Mouse (Mus musculus) layer of hippocampus, postnatal 25 days (tissue): ENCODE data around the gene Ezr. TPM values are rescaled to one million over a fixed set of nuclear protein-coding genes. Genes with fewer than 3 reads are reported as not detected.

Experiments used
- DNase-seq, 2 experiments: peaks; one replicate each; pipeline ENCODE4 v3.0.0; 2022; ENCODE audit warnings: mixed read lengths in 2 of 2, low spot score in 1 of 2; ENCODE audit errors: extremely low spot score in 1 of 2
- total RNA-seq, 2 experiments: library from RNA; stranded (reverse); gene quantifications; 2 replicates each; pipeline ENCODE4 v1.2.3; 2021

Gene Ezr
- total RNA-seq, 2 experiments from 2014 or later, result 48.4 to 48.7 TPM

DNA sequence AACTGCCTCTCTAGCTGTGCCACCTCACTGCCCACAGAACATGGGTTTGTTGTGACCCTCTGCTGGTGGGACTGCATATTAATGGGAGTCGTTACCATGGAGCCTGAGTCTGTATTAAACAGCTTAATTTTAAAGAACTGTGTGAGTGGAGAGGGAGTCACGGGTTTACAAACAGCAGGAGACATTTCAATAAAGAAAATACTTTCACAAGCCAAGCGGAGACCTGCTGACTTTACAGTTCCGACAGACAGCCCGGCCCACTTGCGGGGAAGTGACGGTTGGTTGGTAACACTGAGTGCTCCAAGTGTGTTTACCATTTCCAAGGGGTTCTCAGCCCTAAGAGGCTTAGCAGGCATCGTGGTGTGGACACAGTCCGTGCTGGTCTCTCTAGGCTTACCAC is 36.6 kb downstream of the Ezr start:
- no peak for DNase-seq

DNA sequence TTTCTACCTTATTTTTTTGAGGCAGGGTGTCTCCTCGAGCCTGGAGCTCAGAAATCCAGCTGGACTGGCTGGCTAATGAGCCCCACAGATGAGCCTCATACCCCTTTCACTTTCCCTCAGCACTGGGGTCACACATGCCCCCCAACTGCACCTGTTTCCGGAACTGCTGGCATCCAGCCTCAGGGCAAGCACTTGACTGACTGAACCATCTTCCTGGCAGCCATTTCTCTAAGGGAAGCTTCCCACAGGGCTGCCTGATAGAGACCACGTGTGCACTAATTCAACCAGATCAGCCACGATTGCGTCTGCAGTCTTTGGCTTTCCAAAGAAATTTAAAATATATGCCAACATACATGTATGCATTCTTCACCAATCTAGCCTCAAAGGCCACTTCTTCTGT is 37.1 kb downstream of the Ezr start:
- DNase-seq, result no peak

DNA sequence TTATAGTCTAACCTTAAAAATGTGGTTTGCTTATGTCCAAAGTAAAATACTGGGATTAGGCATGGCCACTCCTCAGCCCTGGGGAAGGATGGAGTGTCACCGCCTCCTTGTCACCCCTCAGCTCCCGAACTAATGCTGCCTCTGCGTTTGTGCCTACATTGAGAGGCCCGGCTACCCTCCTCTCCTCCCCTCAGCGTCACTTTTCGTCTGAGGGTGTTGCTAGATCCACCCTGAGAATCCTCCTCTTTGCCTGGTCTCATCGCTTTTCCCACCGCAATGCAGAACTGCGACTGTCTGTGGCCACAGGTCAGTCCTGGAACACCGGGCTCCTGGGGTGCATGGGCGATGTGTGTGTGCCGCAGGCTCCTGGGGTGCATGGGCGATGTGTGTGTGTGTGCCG is 37.7 kb downstream of the Ezr start:
- DNase-seq, result no peak

DNA sequence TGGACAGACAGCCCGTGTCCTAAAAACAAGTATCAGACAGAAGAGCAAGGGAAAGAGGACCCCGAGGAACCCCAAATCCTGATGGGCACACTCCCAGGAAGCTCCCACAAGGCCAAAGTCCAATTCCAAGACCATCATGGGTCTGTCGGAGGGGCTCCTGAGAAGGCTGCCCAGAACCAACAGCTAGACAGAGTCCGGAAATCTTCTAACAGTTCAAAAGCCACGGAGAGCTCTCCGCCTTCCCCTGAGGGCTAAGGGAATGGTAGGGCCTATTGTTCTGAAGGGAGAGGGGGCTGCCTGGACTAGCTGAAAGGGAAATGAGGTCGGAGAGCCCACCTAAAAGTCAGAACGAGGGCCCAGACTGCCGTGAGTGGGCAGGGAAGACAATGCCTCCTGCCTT is 38.2 kb downstream of the Ezr start:
- DNase-seq, result no peak

DNA sequence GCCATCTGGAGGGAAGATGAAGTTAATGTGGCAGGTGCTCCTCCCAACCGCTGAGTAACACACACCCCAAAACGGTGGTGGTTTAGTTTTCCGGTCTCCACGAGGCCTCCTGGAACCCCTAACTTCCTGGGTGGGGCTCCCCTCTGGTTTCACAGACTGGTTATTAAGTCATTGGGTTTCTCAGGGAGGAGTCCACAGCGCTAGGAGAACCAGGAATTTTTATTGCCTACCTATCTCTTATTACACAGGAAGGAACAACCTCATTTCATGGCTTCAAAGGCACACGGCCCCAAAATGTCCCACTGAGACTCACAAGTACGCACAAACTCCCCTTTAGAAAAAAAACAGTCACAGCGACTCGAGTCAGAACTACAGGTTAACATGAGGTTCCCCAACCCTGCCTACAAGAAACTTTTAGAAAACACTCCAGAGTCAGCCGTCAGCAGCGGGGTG is 38.8 kb downstream of the Ezr start:
- DNase-seq, result no peak

DNA sequence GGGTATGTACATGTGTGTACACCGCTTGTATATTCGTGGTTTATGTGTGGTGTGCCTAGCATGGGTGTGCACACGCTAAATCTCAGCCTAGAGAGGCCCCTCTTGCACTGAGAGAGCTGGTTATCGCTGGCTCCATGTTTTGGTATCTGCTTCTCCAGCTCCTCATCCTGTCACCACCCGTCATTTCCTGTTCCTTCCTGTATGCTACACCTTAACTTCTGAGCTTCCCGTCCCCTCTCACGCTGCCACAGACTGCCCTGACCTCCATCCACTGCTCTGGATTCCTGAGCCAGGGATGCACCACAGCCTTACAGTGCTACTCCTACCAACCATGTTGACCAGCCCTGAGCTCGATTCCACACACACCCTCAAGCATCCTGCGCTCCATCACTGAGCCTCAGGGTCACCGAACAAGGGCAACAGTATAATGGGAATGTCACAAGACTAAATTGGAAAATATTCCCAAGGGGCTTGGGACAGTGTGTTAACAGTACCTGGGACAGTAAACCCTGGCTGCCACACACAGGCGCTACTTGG is 39.5 kb downstream of the Ezr start:
- no peak for DNase-seq

DNA sequence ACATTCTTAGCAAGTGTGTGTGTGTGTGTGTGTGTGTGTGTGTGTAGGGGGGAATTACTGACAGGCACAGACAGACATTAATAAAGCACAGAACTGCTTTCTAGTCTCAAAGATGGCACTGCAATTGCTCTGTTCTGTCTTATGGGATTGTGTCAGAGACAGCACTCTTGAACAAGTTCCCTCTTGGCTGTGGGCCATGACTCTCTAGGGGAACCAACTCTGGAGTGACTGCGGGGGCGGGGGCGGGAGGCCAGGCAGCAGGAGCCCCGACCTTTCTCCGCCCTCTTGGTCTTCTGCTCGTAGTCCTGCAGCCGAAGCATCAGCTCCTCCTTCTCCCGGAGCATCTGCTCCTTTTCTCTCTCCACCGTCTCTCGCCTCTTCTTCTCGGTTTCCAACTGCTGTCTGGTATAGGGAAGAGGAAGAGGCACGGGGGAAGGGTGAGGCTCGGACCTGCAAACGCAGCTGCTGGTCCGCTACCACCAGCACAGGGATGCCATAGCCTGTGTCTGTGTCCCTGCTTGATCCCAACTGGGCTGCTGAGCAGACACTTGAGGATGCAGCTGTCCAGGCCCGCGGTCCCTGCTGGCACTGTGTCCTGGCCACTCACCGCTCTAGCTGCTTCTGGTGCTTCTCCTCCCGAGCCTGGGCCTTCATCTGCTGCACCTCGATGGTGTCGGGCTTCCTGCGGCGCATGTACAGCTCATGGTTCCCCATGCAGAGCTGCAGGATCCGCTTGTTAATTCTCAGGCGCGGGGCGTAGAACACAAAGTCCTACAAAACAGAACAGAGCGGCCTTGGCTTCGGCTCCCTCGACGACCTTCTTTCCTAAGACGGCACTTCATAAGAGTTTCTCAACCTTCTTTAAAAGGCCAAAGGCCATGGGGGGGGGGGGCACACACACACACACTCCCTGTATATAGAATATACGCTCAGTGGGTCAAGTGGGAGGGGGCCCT is 40.2 kb downstream of the Ezr start:
- peak in 1 of 2 experiments; percentile 34 for DNase-seq

DNA sequence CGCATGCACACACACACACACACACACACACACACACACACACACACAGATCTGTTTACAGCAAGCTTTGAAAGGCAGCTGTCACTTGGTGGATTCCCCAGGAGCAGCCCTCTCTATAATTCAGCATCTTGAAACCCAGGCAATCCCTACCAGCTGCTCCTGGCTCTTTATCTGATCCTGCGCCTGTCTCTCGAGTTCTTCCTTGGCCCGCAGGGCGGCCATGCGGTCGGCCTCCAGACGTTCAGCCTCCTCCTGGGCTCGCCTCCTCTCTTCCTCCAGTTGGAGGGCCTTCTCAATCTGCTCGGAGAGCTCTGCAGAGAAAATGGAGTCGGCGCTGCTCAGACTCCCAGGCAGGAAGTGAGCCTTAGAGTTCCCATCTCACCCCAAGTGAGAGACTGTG is 41.3 kb downstream of the Ezr start:
- DNase-seq, result peak in 1 of 2 experiments; percentile 26

DNA sequence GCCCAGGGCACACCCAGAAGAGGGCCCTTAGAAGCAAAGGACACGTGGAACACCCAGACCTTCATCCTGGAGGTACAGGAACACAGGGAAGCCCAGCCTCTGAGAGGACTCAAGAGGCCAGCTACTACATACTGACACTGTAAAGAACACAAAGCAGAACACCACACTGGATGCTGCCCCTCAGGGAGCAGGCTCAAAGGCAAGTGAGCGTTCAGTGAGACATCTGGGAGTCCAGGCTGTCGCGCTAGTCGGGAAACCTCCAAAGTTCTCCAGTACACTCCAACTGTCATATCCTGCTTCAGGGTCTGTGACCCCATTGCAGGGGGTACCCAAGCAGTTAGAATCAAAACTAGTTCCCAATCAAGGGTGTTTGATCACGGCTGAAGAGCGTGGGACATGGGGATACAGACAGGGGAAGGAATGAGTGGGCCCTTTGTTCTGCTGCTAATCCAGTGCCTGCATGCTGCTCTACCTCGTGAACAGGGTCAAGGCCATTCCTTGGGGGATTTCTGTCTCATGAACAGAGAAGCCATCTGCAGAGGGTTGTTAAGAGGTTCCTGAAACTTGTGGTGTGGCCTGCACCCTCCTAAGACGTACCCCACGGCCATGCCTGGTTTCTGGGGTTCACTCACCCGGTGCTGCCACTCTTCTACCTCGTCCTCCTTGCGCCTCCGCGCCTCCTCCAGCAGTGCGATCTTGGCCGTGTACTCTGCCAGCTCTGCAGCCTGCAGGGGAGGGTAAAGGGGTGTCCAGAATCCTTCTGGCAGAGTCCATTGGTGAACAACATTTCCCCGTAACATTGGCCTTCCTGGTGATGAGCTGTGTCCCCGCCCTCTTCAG is 42.0 kb downstream of the Ezr start:
- no peak for DNase-seq

DNA sequence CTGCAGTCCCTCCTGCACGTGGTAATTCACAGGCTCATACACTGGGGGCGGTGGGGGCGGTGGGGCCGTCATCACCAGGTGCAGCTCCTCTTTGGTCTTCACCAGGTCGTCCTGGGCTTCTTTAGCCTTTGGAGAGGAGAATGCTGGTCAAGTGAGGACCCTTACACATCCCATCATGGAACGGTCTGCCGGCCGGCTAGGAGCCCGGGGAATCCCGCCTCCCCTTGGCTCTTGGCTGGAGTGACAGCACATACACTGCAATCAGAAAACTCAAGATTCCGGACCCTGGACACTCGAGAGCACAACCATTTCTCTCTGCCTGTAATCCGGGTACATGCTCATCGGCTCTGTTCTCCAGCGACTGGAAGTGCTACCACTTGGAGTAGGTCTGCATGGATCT is 42.8 kb downstream of the Ezr start:
- no peak for DNase-seq

DNA sequence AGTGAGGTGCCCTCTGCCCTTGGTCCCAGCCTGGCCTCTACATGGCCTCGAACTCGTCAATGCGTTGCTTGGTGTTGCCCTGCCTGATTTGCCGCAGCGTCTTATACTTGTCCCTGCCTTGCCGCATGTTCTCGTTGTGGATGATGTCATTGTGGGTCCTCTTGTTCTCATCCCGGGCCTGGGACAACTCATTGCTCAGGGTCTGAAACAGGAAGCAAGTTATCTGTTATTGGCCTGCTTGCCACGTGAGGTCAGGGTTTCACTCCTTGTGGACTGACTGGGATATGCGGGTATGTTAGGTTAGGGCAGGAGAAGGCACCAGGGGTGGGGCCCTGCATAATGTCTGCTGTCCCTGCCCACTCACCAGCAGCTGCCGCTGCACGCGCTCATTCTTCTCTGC is 43.3 kb downstream of the Ezr start:
- DNase-seq, result no peak

DNA sequence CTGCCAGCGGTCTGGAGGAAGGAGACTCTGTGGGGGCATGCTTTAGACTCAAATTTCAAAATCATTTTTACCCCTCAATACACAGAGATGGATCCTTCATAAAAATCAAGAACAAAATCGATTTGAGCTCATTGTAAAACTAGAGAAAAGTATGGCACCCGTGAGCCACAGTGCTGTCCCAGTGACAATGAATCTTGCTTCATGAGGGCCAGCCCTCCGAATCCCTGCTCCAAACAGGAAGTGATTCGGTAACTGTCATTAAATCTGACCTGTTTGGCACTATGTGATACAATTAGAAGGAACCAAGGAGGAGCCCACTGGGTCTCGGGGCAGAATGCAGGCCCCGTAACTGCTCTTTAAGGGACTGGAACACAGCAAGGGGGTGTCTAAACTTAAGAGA is 43.7 kb downstream of the Ezr start:
- no peak for DNase-seq

DNA sequence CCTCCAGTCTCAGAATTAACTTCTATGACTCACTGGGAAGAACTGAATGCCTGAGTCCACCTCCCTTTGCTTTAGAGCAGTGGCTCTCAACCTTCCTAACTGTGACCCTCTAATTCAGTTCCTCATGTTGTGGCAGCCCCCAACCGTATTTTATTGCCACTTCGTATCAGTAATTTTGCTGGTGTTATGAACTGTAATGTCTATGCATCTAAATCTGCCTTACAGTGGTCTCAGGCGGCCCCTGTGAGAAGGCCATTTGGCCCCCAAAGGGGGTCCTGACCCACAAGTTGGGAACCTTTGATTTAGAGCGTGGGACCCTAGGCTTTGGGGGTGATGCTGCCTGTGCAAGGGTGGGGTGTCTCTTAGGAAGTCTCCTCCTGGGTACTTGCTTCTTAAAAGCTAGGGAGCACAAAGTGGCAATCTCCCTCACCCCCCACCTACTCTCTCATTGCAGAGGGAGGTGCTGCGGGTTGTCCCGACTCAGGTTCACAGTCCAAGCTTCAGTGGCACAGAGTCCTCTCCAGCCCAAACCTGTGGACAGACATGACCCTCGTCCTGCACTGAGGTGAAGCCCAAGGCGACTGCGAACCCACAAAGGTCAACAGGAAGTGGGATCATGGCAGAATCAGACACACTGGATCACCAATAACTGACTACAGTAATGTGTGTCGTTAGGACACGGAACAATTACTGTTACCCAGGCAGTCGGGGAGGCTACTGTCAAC is 45.1 kb downstream of the Ezr start:
- no peak for DNase-seq

DNA sequence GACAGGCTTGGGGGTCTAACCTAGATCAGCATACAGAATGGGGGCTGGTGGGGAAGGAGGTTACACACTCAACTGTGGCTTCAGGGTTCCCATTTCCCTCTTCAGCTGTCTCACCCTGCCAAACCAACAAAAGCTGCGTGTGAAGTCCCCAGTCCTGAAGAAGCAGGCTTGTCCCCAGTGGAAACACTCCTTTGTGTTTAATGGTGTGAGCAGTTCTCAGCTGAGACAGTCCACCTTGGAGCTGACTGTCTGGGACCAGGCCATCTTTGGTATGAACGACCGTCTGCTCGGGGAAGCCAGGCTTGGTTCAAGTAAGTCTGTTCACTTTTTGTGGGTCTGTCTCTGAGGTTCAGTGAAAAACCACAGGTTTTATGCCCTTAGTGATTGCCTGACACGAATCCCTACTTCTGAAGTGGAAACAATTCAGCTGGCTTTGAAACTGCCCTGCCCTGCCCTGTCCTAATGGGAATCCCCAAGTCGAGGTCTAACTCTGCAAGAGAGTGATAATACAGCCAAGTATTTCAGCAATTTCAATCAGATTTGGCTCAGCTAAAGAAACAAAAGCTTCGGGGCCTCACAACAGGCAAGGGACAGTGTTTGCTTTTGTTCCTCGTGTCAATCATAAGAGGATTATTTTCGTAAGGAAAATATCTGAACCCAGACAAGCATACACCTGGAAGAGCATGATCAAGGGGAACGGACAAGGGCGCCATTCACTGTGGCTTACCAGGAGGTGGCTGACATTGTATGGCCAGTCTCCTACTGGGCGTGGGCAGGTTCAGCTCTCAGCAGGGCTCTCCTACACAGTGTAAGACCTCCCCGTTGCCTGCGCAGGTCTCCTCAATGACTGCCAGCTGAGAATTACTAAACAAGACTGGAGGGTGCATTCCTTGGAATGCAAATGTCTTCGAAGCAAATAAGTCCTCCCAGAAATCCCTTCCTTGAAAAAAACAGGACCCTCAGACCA is 46.0 kb downstream of the Ezr start:
- no peak for DNase-seq

DNA sequence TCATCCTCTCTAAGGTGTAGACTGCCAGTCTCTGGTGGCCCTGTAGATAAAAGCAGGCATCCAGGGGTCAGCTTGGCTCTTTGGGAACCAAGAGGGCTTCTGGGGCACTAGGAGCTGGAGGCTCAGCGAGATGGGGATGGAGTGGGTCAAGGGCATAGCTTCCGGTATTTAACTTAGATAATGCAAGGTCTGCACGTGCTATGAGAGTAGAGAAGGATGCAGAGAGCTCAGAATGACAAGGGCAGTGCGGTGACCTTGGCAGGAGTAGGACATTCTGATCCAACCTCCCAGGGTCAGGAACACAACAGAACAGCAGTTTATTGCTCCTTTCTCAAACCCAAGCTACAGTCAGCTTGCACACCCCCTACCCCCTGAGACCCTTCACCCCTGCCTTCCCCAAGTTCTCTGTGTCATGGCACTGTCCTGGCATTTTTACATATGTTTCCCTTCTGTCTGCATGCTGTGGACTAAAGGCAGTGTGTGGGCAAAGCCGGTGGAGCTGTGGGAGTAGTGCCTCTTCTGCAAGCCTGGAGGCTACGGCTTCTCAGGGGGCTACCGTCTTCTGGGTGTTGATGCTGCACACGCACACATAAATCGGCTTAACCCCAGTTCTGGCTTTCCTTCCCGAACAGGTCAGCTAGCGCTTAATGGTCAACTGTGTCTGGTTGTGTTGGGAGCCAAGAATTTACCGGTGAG is 47.7 kb downstream of the Ezr start:
- DNase-seq, result no peak

DNA sequence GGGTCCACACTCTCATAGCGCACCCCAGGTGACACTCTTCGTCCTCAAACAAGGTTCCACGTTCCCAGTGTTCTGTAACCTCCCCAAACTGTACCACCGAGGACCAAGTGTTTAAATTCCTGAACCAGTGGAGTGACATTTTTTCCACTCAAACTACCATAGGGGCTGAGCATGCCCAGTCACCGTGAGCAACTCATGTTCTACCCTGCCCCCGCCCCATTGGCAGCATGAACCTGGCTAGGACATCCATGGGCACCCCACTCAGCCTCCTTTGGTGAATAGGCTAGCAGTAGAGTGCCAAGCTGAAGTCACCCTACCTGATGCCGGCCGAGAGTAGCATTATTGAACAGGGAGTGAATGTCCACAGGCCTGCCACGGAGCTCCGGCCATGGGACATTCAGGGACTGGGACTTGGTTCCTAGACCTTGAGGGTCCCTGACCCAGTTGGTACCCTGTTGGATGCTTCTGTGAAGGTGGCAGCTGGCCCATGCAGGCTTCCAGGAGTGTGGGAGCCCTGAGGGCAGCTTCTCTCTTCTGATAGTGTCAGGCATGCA is 49.2 kb downstream of the Ezr start:
- peak in 1 of 2 experiments; percentile 5 for DNase-seq

DNA sequence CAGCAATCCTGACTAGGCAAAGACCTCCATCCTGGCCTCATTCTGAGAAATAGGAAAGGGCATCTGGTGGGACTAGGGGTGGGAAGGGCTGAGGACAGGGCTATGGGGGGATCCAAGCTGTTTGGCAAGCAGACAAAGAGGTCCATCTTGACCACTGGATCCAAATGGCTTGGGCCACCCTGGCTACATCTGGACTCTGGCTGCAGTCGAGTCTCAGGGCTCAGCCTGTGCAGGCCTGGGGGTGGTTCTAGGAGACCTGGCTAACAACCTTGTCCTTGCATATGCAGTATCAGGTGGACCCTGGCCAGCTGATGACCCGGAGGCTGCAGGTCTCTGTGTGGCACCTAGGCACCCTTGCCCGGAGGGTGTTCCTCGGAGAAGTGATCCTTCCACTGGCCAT is 49.9 kb downstream of the Ezr start:
- peak in 1 of 2 experiments; percentile 1 for DNase-seq

DNA sequence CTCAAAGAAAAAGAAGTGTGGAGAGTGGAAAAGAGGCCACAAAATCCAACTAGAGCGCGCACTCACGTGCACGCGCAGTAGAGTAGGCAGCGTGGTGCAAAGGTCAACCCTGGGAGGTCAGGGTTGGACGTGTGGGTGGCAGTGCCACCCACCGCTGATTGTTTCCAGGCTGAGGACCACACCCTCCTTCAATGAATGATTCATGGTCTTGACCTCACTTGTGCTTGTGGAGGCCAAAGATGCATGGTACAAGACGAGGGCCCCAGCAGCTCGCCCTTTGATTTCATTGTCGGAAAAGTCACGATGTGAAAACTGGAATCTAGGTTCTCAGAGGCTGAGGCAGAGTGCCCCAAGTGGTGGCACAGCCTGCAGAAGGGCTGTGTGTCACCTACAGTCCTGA is 51.0 kb downstream of the Ezr start:
- peak in 1 of 2 experiments; percentile 2 for DNase-seq
